Mouse (Mus musculus) right cerebral cortex, postnatal 25 days (tissue): ENCODE results near the gene Mup3.
"Not testable (repeated sequence)": the region's sequence is repeated elsewhere in the genome, so short reads cannot be mapped to it uniquely, and the experiment has no call there.

Experiments used
- DNase-seq: peaks from one replicate; pipeline ENCODE4 v3.0.0; 2022

Mup3 gene

GRCm38 (mm10) chr4:62087241-62087640, at the start of gene Mup3:
Gene Mup3 (minus strand): TSS chr4:62087342.
- no peak for DNase-seq

- DNase-seq = no peak
Measured at GRCm38 (mm10) chr4:62133706-62134105, 46.6 kb upstream of the Mup3 start.

GRCm38 (mm10) chr4:62103366-62103765, 16.2 kb upstream of the Mup3 start:
- not testable (repeated sequence) for DNase-seq

GRCm38 (mm10) chr4:62087953-62088352, 811 bp upstream of the Mup3 start:
- no peak for DNase-seq

GRCm38 (mm10) chr4:62082755-62083154, 4.4 kb downstream of the Mup3 start:
- DNase-seq = no peak

- DNase-seq = no peak
Measured at GRCm38 (mm10) chr4:62075126-62075525, 12.0 kb downstream of the Mup3 start.

DNA sequence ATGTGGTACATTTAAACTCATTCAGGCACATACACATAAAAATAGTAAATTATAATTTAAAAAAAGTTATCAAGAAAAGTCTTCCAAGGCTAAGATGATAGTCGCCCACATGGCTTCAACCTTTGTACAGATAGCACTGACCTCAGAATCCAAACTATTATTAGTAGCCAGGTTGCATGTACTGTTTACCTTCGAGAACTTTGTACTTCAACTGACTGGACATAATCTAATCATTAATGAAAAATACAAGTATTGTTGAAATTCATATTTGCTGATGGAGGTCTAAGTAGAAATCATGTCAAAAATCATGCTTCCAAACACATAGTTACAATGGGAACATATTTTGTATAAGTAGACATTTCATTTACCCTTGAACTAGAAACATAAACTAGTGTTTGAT, 32.4 kb downstream of the Mup3 start:
- not testable (repeated sequence) for DNase-seq

DNA sequence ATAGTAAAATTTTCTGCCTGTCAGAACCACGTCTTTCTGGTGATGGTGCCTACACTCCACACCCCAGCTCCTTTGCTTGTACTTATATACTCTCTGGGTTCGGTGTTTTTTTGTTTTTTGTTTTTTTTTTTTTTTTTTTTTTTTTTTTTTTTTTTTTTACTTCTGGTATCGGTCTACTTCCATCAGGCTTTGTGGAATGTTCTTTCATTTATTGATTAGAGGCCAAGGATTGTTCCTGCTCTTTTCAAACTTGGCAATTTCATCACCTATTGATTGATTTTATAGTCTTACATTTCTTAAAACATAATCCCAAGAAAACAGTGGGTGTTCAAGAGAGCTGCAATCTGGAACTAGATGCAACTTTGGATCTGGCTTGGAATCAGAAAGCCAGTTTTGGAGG, 33.1 kb downstream of the Mup3 start, which contains the start of gene Mup20:
Mup20 (minus strand) TSS at position 101 of the 400 bp plus-strand sequence.
- DNase-seq = not testable (repeated sequence)
